10 mouse cellular contexts compared by ENCODE assay signal in the genomic region with DNA sequence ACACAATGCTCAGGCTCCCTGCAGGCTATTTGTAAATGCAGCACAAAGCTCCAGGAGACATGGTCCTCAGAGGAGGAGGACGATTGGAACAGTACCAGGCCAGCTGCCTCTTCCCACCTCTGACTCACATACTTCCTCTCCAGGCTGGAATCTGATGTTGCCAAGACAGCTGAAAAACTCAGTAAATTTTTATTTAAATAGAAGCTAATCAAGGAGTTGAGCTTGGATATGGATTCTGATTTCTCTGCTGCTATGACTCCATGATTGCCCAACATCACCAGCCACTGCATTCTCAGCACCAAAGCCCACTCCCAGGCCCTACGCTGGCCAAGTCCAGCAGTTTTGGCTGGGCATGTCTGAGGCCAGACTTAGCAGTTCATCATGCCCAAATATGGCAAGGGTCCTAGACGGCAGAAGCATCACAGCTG.
A peak's percentile ranks its signal among the peaks of the same experiment; 100 is the strongest.
DNase-seq lines count a peak whose midpoint lies in the region.
"Had no signal": no experiment of that assay in that cellular context is flagged by ENCODE, and none has a peak within 500 bp of the region (broad histone marks: within the 10 kb centered on the region; RNA-seq: fewer than 3 reads in every experiment).

No protein-coding gene starts in this region.

- DNase-seq in layer of hippocampus, adult 11-12 months (ENCODE audit: low spot score), result peak; percentile 6
- no peak for DNase-seq in layer of hippocampus, postnatal 10 days (ENCODE audit: low spot score in 2 of 2)
- DNase-seq in fibroblast of lung, adult 2 months (ENCODE audit: low read depth), result peak; percentile 67
- peak; percentile 37 for DNase-seq in heart, postnatal 4 days
- peak; percentile 54 for DNase-seq in lung, postnatal 36 days
- no peak for DNase-seq in kidney, postnatal 10 days
- DNase-seq in spleen, postnatal 4 days (ENCODE audit: low spot score in 2 of 2), result no peak
- no peak for DNase-seq in adrenal gland, postnatal 4 days (ENCODE audit: low spot score in 2 of 2)
- DNase-seq: cerebellum, adult 2 months; kidney, postnatal 36 days had no signal

Comparison
In these comparisons a context has a peak if more than half of its experiments do, and no peak if none do; other contexts are left out.
1. DNase-seq: peak in layer of hippocampus, adult 11-12 months (single experiment), fibroblast of lung, adult 2 months (single experiment), heart, postnatal 4 days (single experiment) and lung, postnatal 36 days (single experiment); none in layer of hippocampus, postnatal 10 days (0 of 2), kidney, postnatal 10 days (single experiment), spleen, postnatal 4 days (0 of 2) and adrenal gland, postnatal 4 days (0 of 2).